Mouse (Mus musculus): ENCODE results near the gene D430041D05Rik. TPM values are rescaled to one million over a fixed set of nuclear protein-coding genes. Genes with fewer than 3 reads are reported as not detected.

D430041D05Rik gene
- polyA plus RNA-seq, 1 experiment from 2014 or later: 1.7 TPM

GRCm38 (mm10) chr2:104426112-104426511 lies 15.3 kb upstream of the D430041D05Rik start:
- 92% methylated on average over 3 of the region's 3 CpGs for WGBS
- no peaks in the 10 kb centered on the region for H3K4me1 ChIP-seq (replicated peaks)

GRCm38 (mm10) chr2:104422230-104422629 lies 11.4 kb upstream of the D430041D05Rik start:
- H3K27me3 ChIP-seq (ENCODE audit: insufficient read depth, poor library complexity, severe bottlenecking): no peaks in the 10 kb centered on the region
- DNase-seq (ENCODE audit: low spot score): no peak
- H3K4me1 ChIP-seq (replicated peaks): no peaks in the 10 kb centered on the region
- WGBS: 8% methylated on average over 1 of the region's 1 CpGs
- H3K27ac ChIP-seq: no peak overlapping the region
- no peaks in the 10 kb centered on the region for H3K9me3 ChIP-seq
- H3K4me3 ChIP-seq: no peak overlapping the region
- no peaks in the 10 kb centered on the region; the same call in 1 of the 2 replicates for H3K36me3 ChIP-seq

More at GRCm38 (mm10) chr2:104426112-104426511, 15.3 kb upstream of the D430041D05Rik start:
- DNase-seq (ENCODE audit: low spot score): no peak
- Histone ChIP-seq H3K27ac (no peak overlapping the region), H3K4me3 (no peak overlapping the region), H3K27me3 (ENCODE audit: insufficient read depth, poor library complexity, severe bottlenecking) (no peaks in the 10 kb centered on the region), H3K9me3 (no peaks in the 10 kb centered on the region), H3K36me3 (peaks cover 21% of the 10 kb centered on the region)

- H3K27me3 ChIP-seq (ENCODE audit: insufficient read depth, poor library complexity, severe bottlenecking): no peaks in the 10 kb centered on the region
- no peaks in the 10 kb centered on the region for H3K4me1 ChIP-seq (replicated peaks)
- no peak for DNase-seq (ENCODE audit: low spot score)
- H3K36me3 ChIP-seq: no peaks in the 10 kb centered on the region
- 85% methylated on average over 4 of the region's 4 CpGs for WGBS
- no peaks in the 10 kb centered on the region for H3K9me3 ChIP-seq
- no peak overlapping the region for H3K4me3 ChIP-seq
- H3K27ac ChIP-seq: no peak overlapping the region
Observed at GRCm38 (mm10) chr2:104420805-104421204, 10.0 kb upstream of the D430041D05Rik start.

GRCm38 (mm10) chr2:104419999-104420398 lies 9.2 kb upstream of the D430041D05Rik start:
- 81% methylated on average over 1 of the region's 1 CpGs for WGBS
- Histone ChIP-seq H3K9me3 (no peaks in the 10 kb centered on the region), H3K27me3 (ENCODE audit: insufficient read depth, poor library complexity, severe bottlenecking) (no peaks in the 10 kb centered on the region), H3K27ac (no peak overlapping the region), H3K36me3 (no peaks in the 10 kb centered on the region), H3K4me3 (no peak overlapping the region), H3K4me1 (replicated peaks) (no peaks in the 10 kb centered on the region)
- DNase-seq (ENCODE audit: low spot score): no peak

GRCm38 (mm10) chr2:104419411-104419810 lies 8.6 kb upstream of the D430041D05Rik start:
- no peaks in the 10 kb centered on the region for H3K9me3 ChIP-seq
- H3K27me3 ChIP-seq (ENCODE audit: insufficient read depth, poor library complexity, severe bottlenecking): no peaks in the 10 kb centered on the region
- H3K27ac ChIP-seq: no peak overlapping the region
- DNase-seq (ENCODE audit: low spot score): no peak
- no peaks in the 10 kb centered on the region for H3K36me3 ChIP-seq
- WGBS: 88% methylated on average over 2 of the region's 2 CpGs
- no peak overlapping the region for H3K4me3 ChIP-seq
- H3K4me1 ChIP-seq (replicated peaks): no peaks in the 10 kb centered on the region

GRCm38 (mm10) chr2:104413011-104413410 lies 2.2 kb upstream of the D430041D05Rik start:
- no peaks in the 10 kb centered on the region for H3K9me3 ChIP-seq
- peaks cover 58% of the 10 kb centered on the region for H3K27me3 ChIP-seq (ENCODE audit: insufficient read depth, poor library complexity, severe bottlenecking)
- H3K4me3 ChIP-seq: no peak overlapping the region
- H3K36me3 ChIP-seq: no peaks in the 10 kb centered on the region
- 84% methylated on average over 3 of the region's 3 CpGs for WGBS
- DNase-seq (ENCODE audit: low spot score): no peak
- H3K27ac ChIP-seq: no peak overlapping the region
- peaks cover 22% of the 10 kb centered on the region; the same call in 1 of the 2 replicates for H3K4me1 ChIP-seq (replicated peaks)

GRCm38 (mm10) chr2:104412496-104412895 lies 1.7 kb upstream of the D430041D05Rik start:
- peaks cover 63% of the 10 kb centered on the region for H3K27me3 ChIP-seq (ENCODE audit: insufficient read depth, poor library complexity, severe bottlenecking)
- whole genome bisulfite sequencing: 31% methylated on average over 4 of the region's 4 CpGs

GRCm38 (mm10) chr2:104411806-104412205 lies 993 bp upstream of the D430041D05Rik start:
- peaks cover 70% of the 10 kb centered on the region for H3K27me3 ChIP-seq (ENCODE audit: insufficient read depth, poor library complexity, severe bottlenecking)
- no peaks in the 10 kb centered on the region for H3K36me3 ChIP-seq
- no peak overlapping the region for H3K4me3 ChIP-seq
- peaks cover 32% of the 10 kb centered on the region; the same call in 1 of the 2 replicates for H3K4me1 ChIP-seq (replicated peaks)
- no peak for DNase-seq (ENCODE audit: low spot score)
- no peak overlapping the region for H3K27ac ChIP-seq
- H3K9me3 ChIP-seq: no peaks in the 10 kb centered on the region
- WGBS: 90% methylated on average over 7 of the region's 7 CpGs

More at GRCm38 (mm10) chr2:104412496-104412895, 1.7 kb upstream of the D430041D05Rik start:
- no peaks in the 10 kb centered on the region for H3K9me3 ChIP-seq
- no peaks in the 10 kb centered on the region for H3K36me3 ChIP-seq
- H3K27ac ChIP-seq: no peak overlapping the region
- no peak overlapping the region for H3K4me3 ChIP-seq
- H3K4me1 ChIP-seq (replicated peaks): peaks cover 27% of the 10 kb centered on the region; the same call in 1 of the 2 replicates
- DNase-seq (ENCODE audit: low spot score): no peak

- no peaks in the 10 kb centered on the region for H3K9me3 ChIP-seq
- peak overlapping the region; percentile 71 for H3K4me3 ChIP-seq
- WGBS: under 1% methylated on average over 111 of the region's 111 CpGs
- DNase-seq (ENCODE audit: low spot score): peak; percentile 73
- peaks cover 76% of the 10 kb centered on the region for H3K27me3 ChIP-seq (ENCODE audit: insufficient read depth, poor library complexity, severe bottlenecking)
- H3K4me1 ChIP-seq (replicated peaks): peaks cover 36% of the 10 kb centered on the region; the same call in 1 of the 2 replicates
- no peaks in the 10 kb centered on the region for H3K36me3 ChIP-seq
- peak overlapping the region; percentile 90 for H3K27ac ChIP-seq
Observed at GRCm38 (mm10) chr2:104409851-104410821, 677 bp downstream of the D430041D05Rik start.

- H3K27me3 ChIP-seq (ENCODE audit: insufficient read depth, poor library complexity, severe bottlenecking): peaks cover 71% of the 10 kb centered on the region
- H3K36me3 ChIP-seq: no peaks in the 10 kb centered on the region
- H3K9me3 ChIP-seq: no peaks in the 10 kb centered on the region
- no peak overlapping the region for H3K4me3 ChIP-seq
- peaks cover 39% of the 10 kb centered on the region; the same call in 1 of the 2 replicates for H3K4me1 ChIP-seq (replicated peaks)
- no peak overlapping the region for H3K27ac ChIP-seq
- DNase-seq (ENCODE audit: low spot score): no peak
- 78% methylated on average over 7 of the region's 7 CpGs for WGBS
Observed at GRCm38 (mm10) chr2:104408351-104408750, 2.5 kb downstream of the D430041D05Rik start.

- Histone ChIP-seq H3K27ac (no peak overlapping the region), H3K27me3 (ENCODE audit: insufficient read depth, poor library complexity, severe bottlenecking) (peaks cover 67% of the 10 kb centered on the region), H3K4me1 (replicated peaks) (peaks cover 39% of the 10 kb centered on the region; the same call in 1 of the 2 replicates), H3K36me3 (no peaks in the 10 kb centered on the region), H3K4me3 (no peak overlapping the region), H3K9me3 (no peaks in the 10 kb centered on the region)
- DNase-seq (ENCODE audit: low spot score): no peak
- 67% methylated on average over 4 of the region's 4 CpGs for WGBS
Observed at GRCm38 (mm10) chr2:104407913-104408312, 2.9 kb downstream of the D430041D05Rik start.

- DNase-seq (ENCODE audit: low spot score): no peak
- H3K27me3 ChIP-seq (ENCODE audit: insufficient read depth, poor library complexity, severe bottlenecking): peaks cover 28% of the 10 kb centered on the region
- H3K4me1 ChIP-seq (replicated peaks): peaks cover 24% of the 10 kb centered on the region; the same call in 1 of the 2 replicates
- no peaks in the 10 kb centered on the region for H3K9me3 ChIP-seq
- no peak overlapping the region for H3K4me3 ChIP-seq
- WGBS: 82% methylated on average over 6 of the region's 6 CpGs
- H3K36me3 ChIP-seq: no peaks in the 10 kb centered on the region
- H3K27ac ChIP-seq: no peak overlapping the region
Observed at GRCm38 (mm10) chr2:104404036-104404435, 6.8 kb downstream of the D430041D05Rik start.
